Mouse (Mus musculus) embryonic fibroblast, embryonic 13.5 days (primary cell): ENCODE results near the gene Ubac2.

Experiments used
- CTCF ChIP-seq: IDR thresholded peaks from 2 replicates; pipeline ENCODE4 v1.5.1; 2011; ENCODE audit warnings: mild to moderate bottlenecking, control low read depth, low read length, moderate library complexity, borderline replicate concordance; ENCODE audit not compliant: insufficient read depth
- POLR2A ChIP-seq: IDR thresholded peaks from 2 replicates; pipeline ENCODE4 v1.6.1; 2011; ENCODE audit warnings: low read depth, mild to moderate bottlenecking, control low read depth, low read length, moderate library complexity

DNA sequence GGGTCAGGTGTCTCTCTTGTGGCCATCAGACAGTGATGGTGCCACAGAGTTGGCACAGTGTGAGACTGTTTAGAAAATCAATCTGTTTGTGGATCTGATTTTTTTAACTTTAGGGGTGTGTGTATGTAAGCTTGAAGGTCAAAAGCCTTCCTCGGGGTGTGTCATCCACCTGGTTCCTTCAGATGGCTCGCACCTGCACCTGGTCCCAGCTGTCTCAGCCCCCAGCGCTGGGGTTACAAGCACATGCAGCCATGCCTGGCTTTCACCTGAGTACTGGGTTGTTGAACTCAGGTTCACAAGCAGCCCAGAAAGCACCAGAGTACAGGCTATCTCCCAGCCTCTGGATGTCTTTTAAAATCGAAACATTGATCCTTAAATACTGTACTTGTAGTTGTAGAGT is 115.2 kb downstream of the Ubac2 start:
- TF ChIP-seq CTCF (no peak), POLR2A (no peak)
